Mouse (Mus musculus): Measurements from ENCODE around the gene Hist1h4f.
"Not testable (repeated sequence)": the region's sequence is repeated elsewhere in the genome, so short reads cannot be mapped to it uniquely, and the experiment has no call there.

GRCm38 (mm10) chr13:23574546-23575170 is 23.2 kb upstream of the Hist1h4f start:
- TF ChIP-seq POLR2A (IDR thresholded peaks at IDR 0.05; ENCODE audit: extremely low read depth, insufficient read depth, low read length); CTCF (IDR thresholded peaks at IDR 0.05; ENCODE audit: low read depth, low read length): not testable (repeated sequence)

Data from liver, adult 2 months (tissue).